Mouse (Mus musculus): ENCODE measurements at regions not wholly inside any gene's neighbourhood (a gene's known extent, or its start where the extent isn't known, plus 50 kb on each side); places are given as distances from the start of the nearest gene placed in this dataset.

GRCm38 (mm10) chr9:118204456-118204855, 54.5 kb upstream of the Cmc1 start:
- no peak for DNase-seq (ENCODE audit: low spot score)

GRCm38 (mm10) chr9:118206483-118206882, 56.5 kb upstream of the Cmc1 start:
- DNase-seq (ENCODE audit: low spot score) = no peak

GRCm38 (mm10) chr9:118219696-118220095, 69.7 kb upstream of the Cmc1 start:
- no peak for DNase-seq (ENCODE audit: low spot score)

- DNase-seq (ENCODE audit: low spot score) = no peak
These were observed 71.2 kb upstream of the Cmc1 start for GRCm38 (mm10) chr9:118221186-118221585.

- no peak for DNase-seq (ENCODE audit: low spot score)
These were observed 77.6 kb upstream of the Cmc1 start for GRCm38 (mm10) chr9:118227401-118228061.

GRCm38 (mm10) chr9:118228691-118229427, 78.9 kb upstream of the Cmc1 start:
- DNase-seq (ENCODE audit: low spot score) = no peak

GRCm38 (mm10) chr9:118240711-118241110, 90.7 kb upstream of the Cmc1 start:
- no peak for DNase-seq (ENCODE audit: low spot score)

- DNase-seq (ENCODE audit: low spot score) = no peak
These were observed 97.0 kb upstream of the Cmc1 start for GRCm38 (mm10) chr9:118246820-118247628.

GRCm38 (mm10) chr9:118253829-118254228, 103.9 kb upstream of the Cmc1 start:
- DNase-seq (ENCODE audit: low spot score) = no peak

GRCm38 (mm10) chr9:118255200-118255733, 105.3 kb upstream of the Cmc1 start:
- no peak for DNase-seq (ENCODE audit: low spot score)

- DNase-seq (ENCODE audit: low spot score) = no peak
These were observed 105.8 kb upstream of the Cmc1 start for GRCm38 (mm10) chr9:118255751-118256266.

- no peak for DNase-seq (ENCODE audit: low spot score)
These were observed 116.3 kb upstream of the Cmc1 start for GRCm38 (mm10) chr9:118266298-118266697.

- no peak for DNase-seq (ENCODE audit: low spot score)
These were observed 121.7 kb upstream of the Cmc1 start for GRCm38 (mm10) chr9:118271681-118272080.

- DNase-seq (ENCODE audit: low spot score) = no peak
These were observed 122.9 kb upstream of the Cmc1 start for GRCm38 (mm10) chr9:118272713-118273407.

- no peak for DNase-seq (ENCODE audit: low spot score)
These were observed 135.5 kb upstream of the Cmc1 start for GRCm38 (mm10) chr9:118285481-118285880.

GRCm38 (mm10) chr9:118287606-118288005, 137.6 kb upstream of the Cmc1 start:
- DNase-seq (ENCODE audit: low spot score) = no peak

- DNase-seq (ENCODE audit: low spot score) = no peak
These were observed 142.9 kb upstream of the Cmc1 start for GRCm38 (mm10) chr9:118292836-118293235.

- DNase-seq (ENCODE audit: low spot score) = no peak
These were observed 144.0 kb upstream of the Cmc1 start for GRCm38 (mm10) chr9:118294011-118294410.

GRCm38 (mm10) chr9:118302785-118303384, 152.9 kb upstream of the Cmc1 start:
- no peak for DNase-seq (ENCODE audit: low spot score)

GRCm38 (mm10) chr9:118318357-118319140, 159.5 kb upstream of the Eomes start:
- DNase-seq (ENCODE audit: low spot score) = no peak
